Mouse (Mus musculus): ENCODE results near the gene Lpar1.

The Lpar1 gene

DNA sequence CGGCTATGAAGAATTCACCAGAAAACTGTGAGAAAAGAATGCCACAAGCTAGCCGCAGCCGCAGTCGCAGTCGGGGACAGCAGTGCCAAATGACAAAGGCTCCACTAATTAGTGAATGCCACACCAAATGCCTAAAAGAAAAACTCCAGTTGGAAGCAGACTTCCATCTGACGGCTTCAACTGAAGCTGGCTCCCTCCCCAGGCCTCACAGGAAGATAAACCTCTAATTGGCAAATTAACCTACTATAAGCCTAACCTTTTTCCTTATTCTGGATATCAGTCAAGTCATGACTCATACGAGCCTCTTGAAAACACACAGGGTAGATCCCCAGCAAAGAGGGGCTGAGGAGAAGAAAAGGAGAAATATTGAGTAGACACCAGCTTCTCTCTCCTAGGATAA is 44.9 kb downstream of the Lpar1 start:
- DNase-seq (ENCODE audit: low read depth in 1 of 2, low spot score in 2 of 2), result no peak

DNA sequence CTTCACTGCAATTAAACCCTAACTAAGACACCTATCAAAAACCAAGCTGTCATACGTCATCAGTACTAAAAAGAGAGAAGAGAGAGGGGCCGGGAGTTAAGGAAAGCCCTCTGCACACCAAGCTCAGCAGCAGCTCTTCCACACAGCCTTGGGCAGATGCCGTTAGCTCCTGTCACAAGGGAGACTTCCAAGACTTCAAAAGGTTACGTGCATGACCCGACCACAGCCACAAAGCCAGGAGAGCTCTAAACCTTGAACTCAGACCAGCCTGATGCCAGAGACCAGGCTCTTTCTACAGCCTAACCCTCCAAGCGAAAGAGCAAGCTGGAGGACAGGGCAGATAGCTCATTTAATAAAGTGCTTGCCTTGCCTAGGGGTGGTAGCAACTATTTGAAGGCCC is 46.2 kb downstream of the Lpar1 start:
- DNase-seq (ENCODE audit: low read depth in 1 of 2, low spot score in 2 of 2), result no peak

DNA sequence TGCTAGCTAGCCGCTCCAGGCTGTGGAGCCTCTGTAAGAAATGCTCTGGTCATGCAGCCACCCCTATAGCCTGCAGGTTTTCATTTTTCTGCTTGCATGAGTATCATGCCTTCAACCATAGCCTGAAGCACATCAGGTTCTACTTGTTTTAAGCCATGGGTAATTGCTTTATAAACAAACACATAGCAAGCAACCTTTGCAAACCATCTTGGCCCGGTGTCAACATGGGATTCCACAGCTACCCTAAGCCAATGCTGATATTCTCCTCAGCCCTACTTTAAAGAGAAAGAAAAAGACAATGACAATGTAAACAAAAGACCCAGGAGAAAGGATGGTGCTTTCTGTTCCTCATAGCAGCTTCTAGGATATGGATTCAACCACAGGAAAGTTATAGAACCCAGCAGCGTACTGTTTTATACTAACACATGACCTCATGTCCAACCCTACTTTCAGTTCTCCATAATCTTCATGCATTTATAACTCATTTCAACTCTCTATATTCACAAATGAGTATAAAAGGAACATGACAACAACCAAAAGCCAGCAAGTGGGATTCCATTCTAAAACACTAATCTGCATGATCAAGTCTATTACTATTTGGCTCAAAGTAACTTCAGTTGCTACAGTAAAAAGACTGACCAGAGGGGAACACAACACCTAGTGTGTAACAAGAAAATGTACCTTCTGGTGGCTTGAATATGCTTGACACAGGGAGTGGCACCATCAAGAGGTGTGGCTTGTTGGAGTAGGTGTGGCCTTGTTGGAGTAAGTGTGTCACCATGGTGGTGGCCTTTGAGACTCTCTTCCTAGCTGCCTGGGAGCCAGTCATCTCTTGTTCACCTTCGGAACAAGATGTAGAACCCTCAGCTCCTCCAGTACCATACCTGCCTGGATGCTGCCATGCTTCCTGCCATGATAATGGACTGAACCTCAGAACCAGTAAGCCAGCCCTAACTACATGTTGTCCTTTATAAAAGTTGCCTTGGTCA is 46.9 kb downstream of the Lpar1 start:
- no peak for DNase-seq (ENCODE audit: low read depth in 1 of 2, low spot score in 2 of 2)

DNA sequence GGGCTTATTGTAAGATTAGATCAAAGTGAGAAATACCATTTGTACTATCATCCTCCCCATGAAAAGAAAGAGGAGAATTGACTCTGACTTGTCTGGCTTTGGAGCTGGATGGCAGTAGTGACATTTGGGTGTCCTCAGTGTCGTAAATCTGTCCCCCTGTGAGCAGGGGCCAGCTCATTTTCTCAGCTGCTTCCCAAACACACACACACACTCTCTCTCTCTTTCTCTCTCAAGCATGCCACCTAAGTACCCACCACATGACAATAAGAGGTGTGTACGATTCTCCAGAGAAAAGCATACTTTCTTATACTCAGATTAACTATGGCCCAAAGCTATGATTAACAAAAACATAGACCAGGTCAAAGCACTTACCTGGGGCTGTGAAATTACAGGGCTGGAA is 49.4 kb downstream of the Lpar1 start:
- no peak for DNase-seq (ENCODE audit: low read depth in 1 of 2, low spot score in 2 of 2)

DNA sequence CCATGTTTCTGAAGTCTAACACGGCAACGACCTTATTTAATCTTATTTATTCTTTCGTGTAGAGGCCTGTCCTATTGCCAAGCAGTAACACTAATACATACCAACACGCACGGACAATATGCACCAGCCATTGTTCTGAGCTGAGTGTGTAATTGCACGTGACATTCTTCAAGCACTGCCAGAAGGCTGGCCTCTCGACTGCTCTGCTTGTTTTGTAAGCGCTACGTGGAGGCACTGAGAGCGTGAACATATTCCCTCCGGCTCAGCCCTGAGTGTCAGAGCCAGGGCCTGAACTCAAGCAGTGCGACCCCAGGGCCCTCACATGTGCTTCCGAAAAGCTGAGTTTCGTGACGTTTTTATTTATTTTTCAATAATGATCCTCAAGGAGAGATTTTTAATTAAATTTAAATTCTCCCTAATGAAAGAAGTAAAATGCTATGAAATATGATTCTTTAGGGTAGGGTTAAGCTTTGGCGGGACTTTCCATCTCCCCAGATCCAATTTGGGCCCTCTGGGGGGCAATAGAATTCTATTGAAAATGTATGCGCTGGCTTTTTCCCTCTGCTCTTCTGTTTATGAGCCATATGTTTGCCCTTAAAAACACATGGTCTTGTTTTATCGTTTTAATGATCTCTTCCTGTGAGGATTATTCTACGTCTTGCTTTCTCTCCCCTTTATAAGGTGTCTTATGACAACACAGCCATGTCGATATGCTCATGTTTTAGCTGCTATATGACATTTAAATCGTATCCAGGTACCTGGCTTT is 52.5 kb downstream of the Lpar1 start:
- DNase-seq (ENCODE audit: low read depth in 1 of 2, low spot score in 2 of 2), result no peak

DNA sequence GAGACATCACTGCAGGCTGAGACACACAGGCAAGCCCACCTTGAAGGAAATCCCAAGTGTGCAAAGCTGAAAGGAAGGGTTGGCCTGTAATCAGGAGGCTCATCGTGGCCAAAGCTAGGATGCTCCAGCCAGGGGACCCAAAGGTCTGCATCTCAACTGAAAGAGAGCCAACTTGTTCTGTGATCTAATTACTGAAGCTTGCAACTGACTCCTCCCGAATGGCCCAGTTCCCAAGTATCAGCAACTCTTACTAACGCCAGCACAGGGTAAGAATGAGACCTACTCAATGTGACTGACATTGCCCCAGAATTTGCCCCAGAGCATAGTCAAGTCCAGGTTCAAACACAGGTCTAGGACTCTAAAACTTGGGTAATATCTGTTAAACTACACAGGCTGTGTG is 53.9 kb downstream of the Lpar1 start:
- DNase-seq (ENCODE audit: low read depth in 1 of 2, low spot score in 2 of 2), result no peak

DNA sequence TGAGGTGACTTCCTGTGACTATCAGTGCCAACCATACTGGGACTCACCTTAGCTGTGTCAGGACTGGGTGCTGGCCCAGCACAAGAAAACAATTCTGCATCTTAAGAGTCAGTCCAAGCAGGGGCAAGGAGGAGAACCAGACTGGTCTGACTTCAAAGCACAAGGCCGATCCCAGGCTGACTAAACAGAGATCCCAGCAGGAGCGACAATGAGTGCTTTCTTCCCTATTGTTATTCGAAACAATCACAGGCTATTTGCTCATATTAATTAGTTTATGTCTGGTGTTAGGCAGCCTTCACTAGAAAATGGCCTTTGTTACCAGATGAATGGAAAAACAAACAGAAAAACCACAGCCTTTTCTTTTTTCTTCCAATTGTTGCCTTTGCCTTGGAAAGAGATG is 54.5 kb downstream of the Lpar1 start:
- no peak for DNase-seq (ENCODE audit: low read depth in 1 of 2, low spot score in 2 of 2)

DNA sequence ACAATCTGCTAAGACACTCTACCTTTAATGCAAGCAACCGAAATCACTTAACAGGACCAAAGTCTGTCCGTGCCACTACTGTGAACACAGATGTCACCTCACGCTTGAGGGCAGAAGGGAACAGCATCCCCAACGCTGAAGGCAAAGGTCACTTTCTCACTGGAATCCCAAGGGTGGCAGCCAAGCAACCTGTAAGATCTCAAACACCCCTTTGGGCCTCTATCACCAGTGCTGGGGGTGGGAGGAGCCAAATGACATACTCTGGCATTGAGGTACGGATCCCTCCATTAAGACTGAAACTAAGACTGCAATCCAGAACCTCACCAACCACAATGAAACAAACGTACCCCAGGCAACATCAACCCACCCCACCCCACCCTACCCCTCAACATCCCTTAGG is 55.0 kb downstream of the Lpar1 start:
- no peak for DNase-seq (ENCODE audit: low read depth in 1 of 2, low spot score in 2 of 2)

DNA sequence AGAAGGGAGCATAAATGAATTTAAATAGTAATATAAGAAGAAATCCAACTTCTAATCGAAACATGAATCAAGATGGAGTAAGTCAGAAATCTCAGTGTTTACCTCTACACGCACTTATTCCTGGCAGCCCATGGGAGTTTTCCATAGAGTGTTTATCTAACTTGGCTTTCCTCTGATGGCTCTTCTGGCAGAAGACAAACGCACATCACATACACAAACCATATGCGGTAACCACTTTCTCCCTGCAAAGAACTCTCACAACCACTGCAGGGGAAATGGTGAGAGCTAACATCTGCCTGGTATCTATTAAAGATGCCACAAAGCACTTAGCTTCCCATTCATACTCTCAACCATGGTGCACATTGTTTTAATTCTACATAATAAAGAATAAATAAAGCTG is 56.4 kb downstream of the Lpar1 start:
- no peak for DNase-seq (ENCODE audit: low read depth in 1 of 2, low spot score in 2 of 2)

DNA sequence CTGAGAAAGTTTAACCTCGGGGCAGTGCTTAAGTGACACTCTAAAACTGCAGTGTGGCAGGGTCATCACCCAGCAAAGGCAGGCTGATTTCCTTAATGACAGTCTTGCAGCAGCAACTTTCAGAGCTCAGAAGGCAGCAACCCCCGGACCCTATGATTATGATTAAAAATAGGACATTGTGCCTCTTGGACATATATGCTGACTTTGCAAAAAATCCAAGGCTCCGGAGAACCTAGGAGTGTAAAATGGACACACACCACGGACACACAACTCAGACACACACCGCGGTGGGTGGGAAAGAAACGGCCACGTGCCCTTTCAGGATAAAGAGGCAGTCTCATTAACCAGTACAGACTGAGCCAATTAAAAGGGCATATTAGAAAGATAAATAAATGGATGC is 57.0 kb downstream of the Lpar1 start:
- no peak for DNase-seq (ENCODE audit: low read depth in 1 of 2, low spot score in 2 of 2)

DNA sequence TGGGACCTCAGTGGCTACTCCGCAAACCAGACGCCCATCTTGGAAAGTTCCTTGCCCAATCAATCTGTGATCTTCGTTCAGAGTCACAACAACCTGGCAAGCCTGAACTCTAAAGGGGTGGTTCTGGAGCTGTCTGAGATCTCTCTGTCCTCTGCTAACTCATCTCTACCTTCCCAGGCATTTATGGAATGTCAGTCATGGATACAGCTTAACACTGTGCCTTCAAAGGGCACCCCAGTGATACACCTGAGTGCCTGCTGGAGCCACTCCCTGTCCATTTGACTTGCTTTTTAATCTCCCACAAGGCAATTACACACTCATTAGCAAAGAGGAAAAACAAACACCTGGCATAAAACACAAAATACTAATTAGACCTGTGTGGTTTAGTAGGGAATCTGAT is 62.0 kb downstream of the Lpar1 start:
- no peak for DNase-seq (ENCODE audit: low read depth in 1 of 2, low spot score in 2 of 2)

DNA sequence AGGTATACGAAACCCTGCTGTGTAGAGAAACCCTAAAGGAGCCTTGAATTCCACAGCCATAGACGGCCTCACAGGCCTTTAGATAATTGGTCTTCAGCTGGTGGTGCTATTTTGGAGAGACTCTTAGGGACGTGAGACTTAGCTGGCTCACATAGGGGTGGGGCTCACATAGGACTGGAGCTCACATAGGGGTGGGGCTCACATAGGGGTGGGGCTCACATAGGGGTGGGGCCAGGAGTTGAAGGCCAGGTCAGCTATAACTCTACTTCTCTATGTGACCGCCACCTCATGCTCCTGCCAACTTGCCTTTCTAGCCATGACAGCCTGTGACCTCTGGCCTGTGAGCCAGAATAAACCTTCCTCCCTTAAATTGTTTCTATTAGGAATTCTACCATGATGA is 63.3 kb downstream of the Lpar1 start:
- no peak for DNase-seq (ENCODE audit: low read depth in 1 of 2, low spot score in 2 of 2)

DNA sequence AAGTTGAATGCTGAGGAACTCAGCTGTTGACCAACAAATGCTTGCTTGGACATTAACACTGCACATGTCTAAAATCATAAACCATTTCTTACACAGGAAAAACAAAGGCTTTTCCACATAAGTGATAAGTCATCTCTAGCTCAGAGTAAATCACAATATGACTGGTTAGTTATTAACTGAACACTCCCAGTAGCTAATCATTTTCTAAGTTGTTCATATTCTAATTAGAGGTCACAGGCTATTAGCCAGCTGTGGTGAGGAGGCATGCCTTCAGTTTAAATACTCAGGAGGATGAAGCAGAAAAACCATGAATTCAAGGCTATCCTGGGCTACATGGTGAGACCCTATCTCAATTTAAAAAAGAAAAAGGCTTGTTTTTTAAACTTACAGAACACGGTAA is 75.1 kb downstream of the Lpar1 start:
- DNase-seq (ENCODE audit: low read depth in 1 of 2, low spot score in 2 of 2), result no peak

DNA sequence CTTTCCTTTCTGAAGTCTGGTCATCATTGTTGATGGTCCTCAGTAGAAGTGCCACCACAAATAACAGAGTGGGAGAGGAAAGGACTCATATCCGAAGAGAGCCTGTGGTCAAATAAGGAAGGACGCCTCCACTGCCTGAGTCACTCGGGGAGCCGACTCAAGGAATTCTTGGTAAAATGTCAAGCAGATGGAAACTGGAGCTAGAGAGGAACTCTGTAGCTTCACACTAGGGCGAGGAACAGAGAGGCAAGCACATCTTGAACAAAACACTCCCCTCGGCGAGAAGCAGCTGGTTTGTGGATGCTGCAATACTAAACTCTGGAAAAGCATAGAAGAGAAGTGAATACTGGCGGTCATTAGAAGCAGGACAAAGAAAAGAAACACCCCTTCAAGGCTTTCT is 76.0 kb downstream of the Lpar1 start:
- DNase-seq (ENCODE audit: low read depth in 1 of 2, low spot score in 2 of 2), result no peak

DNA sequence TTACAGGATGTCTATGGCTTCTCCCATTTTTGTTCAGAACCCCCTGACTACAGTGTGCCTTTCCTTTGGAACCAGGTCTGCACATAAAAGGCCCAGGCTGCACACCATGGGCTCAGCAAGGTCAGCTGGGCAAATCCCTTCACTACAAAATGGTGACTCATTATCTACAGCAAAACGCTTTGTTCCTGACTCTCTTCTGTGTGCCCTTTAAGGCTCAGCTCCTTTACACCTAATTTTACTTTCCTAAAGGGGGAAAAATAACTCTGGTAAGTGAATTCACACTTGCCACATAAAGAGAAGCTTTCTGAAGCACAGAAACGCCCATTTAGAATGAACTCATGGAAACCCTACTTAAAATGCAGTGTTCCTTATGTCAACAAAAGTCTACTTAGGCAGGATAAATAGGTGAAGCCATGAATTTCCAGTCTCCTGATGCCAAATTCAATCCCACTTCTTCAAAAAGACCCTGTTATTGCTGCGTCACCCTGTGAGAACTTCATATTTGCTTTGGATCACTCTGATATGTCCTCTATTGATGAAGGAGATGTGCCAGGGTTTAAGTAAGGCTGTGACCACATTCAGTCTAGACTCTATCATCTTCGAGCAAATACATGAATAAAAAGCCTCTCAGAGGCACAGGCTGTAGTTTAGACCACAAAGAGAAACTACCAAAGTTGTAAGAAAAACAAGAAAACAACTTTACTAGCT is 82.3 kb downstream of the Lpar1 start:
- no peak for DNase-seq (ENCODE audit: low read depth in 1 of 2, low spot score in 2 of 2)

DNA sequence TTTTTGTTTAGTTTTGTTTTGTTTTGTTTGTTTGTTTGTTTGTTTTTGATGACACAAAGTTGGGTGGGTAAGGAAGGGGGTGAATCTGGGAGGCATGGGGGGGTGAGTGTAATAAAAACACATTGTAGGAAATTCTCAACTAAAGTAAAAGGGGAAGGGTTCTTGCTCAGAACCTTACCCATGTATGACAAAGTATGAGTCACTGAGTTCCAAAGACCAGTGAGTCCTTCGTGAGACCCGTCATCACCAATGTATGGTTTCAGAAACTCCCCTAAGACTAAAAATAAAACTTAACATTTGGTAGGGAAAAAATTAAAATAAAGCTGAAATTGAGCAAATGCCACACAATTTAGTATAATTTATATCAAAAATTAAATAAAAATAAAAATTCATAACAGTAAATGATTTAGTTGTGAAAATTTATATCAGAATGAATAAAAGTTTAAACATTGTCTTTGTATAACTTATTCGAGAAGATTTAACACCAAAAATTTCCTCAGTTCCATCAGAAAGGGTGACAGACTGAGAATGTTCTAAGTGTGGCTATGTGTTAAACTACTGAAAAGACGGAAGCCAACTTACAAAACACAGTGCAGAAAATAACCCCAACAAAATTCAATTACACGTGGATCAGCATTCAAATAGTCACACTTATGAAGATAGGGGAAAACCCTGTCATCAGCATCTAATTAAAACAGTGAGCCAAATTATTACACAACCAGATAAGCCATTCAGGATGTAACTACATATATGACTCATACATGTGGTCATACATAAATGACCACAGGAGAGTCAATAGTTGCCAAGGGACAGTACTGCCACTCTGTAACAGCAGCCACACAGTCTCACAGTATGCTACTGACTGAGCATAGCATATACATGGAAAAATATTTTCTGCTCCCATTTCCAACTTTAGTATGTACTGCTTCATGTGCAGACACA is 83.8 kb downstream of the Lpar1 start:
- no peak for DNase-seq (ENCODE audit: low read depth in 1 of 2, low spot score in 2 of 2)

DNA sequence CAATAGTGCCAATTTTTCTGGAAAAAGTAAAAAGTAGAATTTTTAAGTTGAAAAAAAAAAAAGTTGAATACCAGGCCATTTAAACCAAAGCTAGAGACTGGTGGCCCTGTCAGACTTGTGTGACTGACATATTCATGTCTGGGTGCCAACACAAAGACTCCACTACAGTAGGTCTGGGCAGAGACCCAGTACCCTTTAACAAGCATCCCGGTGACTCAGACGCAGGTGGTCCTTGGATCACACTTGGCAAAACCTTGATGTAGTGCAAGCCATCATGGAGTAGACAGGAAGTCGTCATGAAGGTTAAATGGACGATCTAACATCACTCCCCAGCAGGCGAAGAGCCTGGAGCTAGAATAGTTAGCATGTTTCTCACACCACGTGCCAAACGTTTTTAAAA is 84.7 kb downstream of the Lpar1 start:
- DNase-seq (ENCODE audit: low read depth in 1 of 2, low spot score in 2 of 2), result no peak

DNA sequence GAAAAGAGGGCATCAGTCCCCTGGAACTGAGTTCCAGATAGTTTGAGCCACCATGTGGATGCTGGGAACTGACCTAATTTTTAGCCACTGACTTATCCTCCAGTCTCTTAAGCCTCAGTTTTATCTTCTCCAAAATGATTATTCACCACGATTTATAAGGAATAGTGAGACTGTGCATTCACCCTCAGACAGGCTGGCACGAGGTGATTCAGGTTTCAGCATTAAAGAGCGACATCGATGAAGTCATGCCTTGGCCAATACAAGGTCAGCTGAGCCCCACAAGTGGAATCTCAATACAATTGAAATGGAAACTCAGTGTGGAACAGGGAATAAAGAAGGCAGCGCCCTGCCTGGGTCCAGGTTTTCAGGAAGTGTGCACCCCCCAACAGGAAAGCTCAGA is 88.1 kb downstream of the Lpar1 start:
- DNase-seq (ENCODE audit: low read depth in 1 of 2, low spot score in 2 of 2), result no peak

DNA sequence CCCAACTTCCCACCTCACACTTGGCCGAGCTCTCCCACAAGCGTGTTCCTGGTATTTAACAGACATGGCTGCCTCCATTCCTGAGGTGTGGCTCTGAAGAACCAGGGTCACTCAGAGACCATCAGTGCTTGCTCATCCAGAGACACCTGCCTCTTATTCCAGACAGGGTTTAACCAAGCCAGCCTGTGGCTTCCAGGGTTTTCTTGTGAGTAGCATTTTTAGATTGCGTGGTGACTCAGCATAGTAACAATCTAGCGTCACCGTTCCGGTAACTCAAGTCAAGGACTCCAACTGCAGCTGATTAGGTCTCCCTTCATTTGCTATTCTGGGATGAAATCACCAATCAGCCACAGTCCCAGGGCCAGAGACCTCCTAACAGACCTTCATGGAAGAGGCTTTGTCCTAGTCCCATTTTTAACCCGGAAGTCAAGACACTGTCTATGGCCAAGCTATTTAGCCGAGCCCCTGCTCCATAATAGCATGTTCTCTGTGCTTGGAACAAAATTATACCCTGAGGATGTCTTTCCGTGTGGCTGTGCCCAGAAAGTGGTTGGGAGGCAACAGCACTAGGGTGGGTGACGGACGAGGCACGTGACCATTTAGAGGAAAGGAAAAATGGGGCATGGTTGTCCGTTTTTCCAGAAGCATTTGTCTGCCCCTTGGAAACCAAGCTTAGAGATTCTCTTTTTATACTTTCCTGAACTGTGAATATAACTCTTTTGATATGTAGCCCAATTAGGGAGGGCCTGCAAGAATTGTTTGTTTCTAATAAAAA is 89.1 kb downstream of the Lpar1 start:
- no peak for DNase-seq (ENCODE audit: low read depth in 1 of 2, low spot score in 2 of 2)

DNA sequence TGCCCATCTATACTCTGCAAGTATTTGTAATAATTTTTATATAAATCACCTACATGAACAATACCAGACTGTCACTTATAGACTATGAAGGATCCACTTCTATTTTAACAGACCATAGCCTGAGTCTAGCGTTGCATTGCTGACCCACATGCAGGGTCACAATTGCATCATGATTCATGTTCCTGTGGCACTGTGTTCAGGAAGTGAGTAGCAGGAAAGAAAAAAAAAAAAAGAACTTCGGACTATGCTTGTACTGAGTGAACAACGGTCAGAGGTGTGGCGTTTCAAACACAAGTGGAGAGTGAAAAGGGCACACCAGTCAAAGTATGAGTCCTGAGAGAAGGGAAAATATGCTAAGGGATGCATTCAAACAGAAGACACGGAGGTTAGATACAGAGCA is 90.7 kb downstream of the Lpar1 start:
- no peak for DNase-seq (ENCODE audit: low read depth in 1 of 2, low spot score in 2 of 2)
